Mouse (Mus musculus): ENCODE data around the gene Zbtb6. TPM values are rescaled to one million over a fixed set of nuclear protein-coding genes. Genes with fewer than 3 reads are reported as not detected.

Gene Zbtb6
- polyA plus RNA-seq, 1 experiment from 2014 or later = 3.3 TPM

Other genes starting within 250 kb of the Zbtb6 start
- not detected in 2 replicates for gene Olfr366, start 231.6 kb downstream of the Zbtb6 start, polyA plus RNA-seq (2016; fragmentation: Nextera tagmentation; extraction: Ambion mirVana)
- gene Olfr368, start 116.7 kb downstream of the Zbtb6 start, polyA plus RNA-seq (2016; fragmentation: Nextera tagmentation; extraction: Ambion mirVana) = not detected in 2 replicates
- gene Pdcl, start 83.8 kb downstream of the Zbtb6 start, polyA plus RNA-seq (2016; fragmentation: Nextera tagmentation; extraction: Ambion mirVana) = 16.1 and 16.3 TPM in 2 replicates
- gene Rc3h2, start 20.3 kb downstream of the Zbtb6 start, polyA plus RNA-seq (2016; fragmentation: Nextera tagmentation; extraction: Ambion mirVana) = 7.0 and 7.7 TPM in 2 replicates
- 3.3 and 3.4 TPM in 2 replicates for gene Zbtb26, start within 50 bp of the Zbtb6 start, polyA plus RNA-seq (2016; fragmentation: Nextera tagmentation; extraction: Ambion mirVana)
- gene Rabgap1, start 108 bp upstream of the Zbtb6 start, polyA plus RNA-seq (2016; fragmentation: Nextera tagmentation; extraction: Ambion mirVana) = 13.4 and 13.9 TPM in 2 replicates
- 0.26 and 0.28 TPM in 2 replicates for gene Gpr21, start 73.2 kb upstream of the Zbtb6 start, polyA plus RNA-seq (2016; fragmentation: Nextera tagmentation; extraction: Ambion mirVana)

All from liver, embryonic 12.5 days (tissue).